Mouse (Mus musculus) G1E (cell line): ENCODE results near the gene Isyna1. TPM values are rescaled to one million over a fixed set of nuclear protein-coding genes. Genes with fewer than 3 reads are reported as not detected.
A peak's percentile ranks its signal among the peaks of the same experiment; 100 is the strongest.

Experiments
- ATAC-seq: 2 replicates; pipeline ENCODE4 v1.8.0; 2016; ENCODE audit warnings: mild to moderate bottlenecking; ENCODE audit not compliant: insufficient number of reproducible peaks, poor library complexity, low FRiP score, severe bottlenecking; ENCODE audit errors: extremely low read depth
- DNase-seq: peaks from one replicate; pipeline ENCODE4 v3.0.0; 2012; ENCODE audit warnings: low spot score
- H3K27me3 ChIP-seq: 2 replicates; pipeline ENCODE4 v1.6.1; 2012; ENCODE audit warnings: mild to moderate bottlenecking, low read length, inconsistent platforms; ENCODE audit not compliant: insufficient read depth
- H3K36me3 ChIP-seq: replicated peaks from 2 replicates; pipeline ENCODE3; 2012; ENCODE audit warnings: mild to moderate bottlenecking, inconsistent platforms
- H3K4me1 ChIP-seq: 2 replicates; pipeline ENCODE4 v1.6.1; 2012; ENCODE audit warnings: low read depth, low read length, inconsistent platforms, mixed read lengths; ENCODE audit not compliant: insufficient read depth
- H3K4me3 ChIP-seq: 2 replicates; pipeline ENCODE4 v1.5.1; 2012; ENCODE audit warnings: low read depth, mild to moderate bottlenecking, inconsistent platforms, low read length, moderate library complexity, mixed read lengths
- H3K9me3 ChIP-seq: replicated peaks from 2 replicates; pipeline ENCODE4 v1.6.1; 2012; ENCODE audit warnings: inconsistent platforms
- CTCF ChIP-seq: IDR thresholded peaks from 2 replicates; pipeline ENCODE4 v1.5.1; 2012; ENCODE audit warnings: low read depth, low read length, inconsistent platforms, mixed read lengths
- GATA1 ChIP-seq: IDR thresholded peaks from 2 replicates; pipeline ENCODE4 v1.6.1; 2012; ENCODE audit warnings: borderline replicate concordance, low read length, inconsistent platforms, mixed read lengths
- GATA2 ChIP-seq: IDR thresholded peaks from 2 replicates; pipeline ENCODE4 v1.6.1; 2012; ENCODE audit warnings: low read depth, low read length, inconsistent platforms, borderline replicate concordance
- POLR2AphosphoS5 ChIP-seq: IDR thresholded peaks from 2 replicates; pipeline ENCODE4 v1.6.1; 2012; ENCODE audit warnings: low read depth, low read length, inconsistent platforms; ENCODE audit not compliant: insufficient replicate concordance
- TAL1 ChIP-seq: conservative IDR thresholded peaks from 2 replicates; pipeline ENCODE4 v1.6.1; 2012; ENCODE audit warnings: low read depth, low read length, inconsistent platforms, mixed read lengths
- polyA plus RNA-seq: library from polyadenylated mRNA; stranded (reverse); fragments of >175 nt; gene quantifications from 2 replicates; pipeline ENCODE4 v1.2.3, GENCODE M21; 2012
- total RNA-seq, 2 experiments: library from RNA; stranded (forward) in 1 of 2; stranded (reverse) in 1 of 2; fragments of 200-1000 nt in 1 of 2; fragments of >200 nt in 1 of 2; fragmentation: Nextera tagmentation in 1 of 2; gene quantifications; 2 replicates each; pipeline ENCODE4 v1.2.3; 2014 to 2017

The Isyna1 gene
- total and polyA plus RNA-seq, 3 experiments = 22.9 to 141 (median 35.8) TPM

GRCm38 (mm10) chr8:70615894-70616293, 21.7 kb downstream of the Isyna1 start, which contains the start of gene Lrrc25:
Gene Lrrc25 (plus strand): TSS chr8:70616155.
- Histone ChIP-seq H3K27me3 (no peaks in the 10 kb centered on the region), H3K9me3 (no peaks in the 10 kb centered on the region), H3K4me1 (peaks cover 73% of the 10 kb centered on the region), H3K36me3 (no peaks in the 10 kb centered on the region), H3K4me3 (peak within 1 kb of the TSS; percentile 35; the same call in 1 of the 2 replicates)
- TF ChIP-seq GATA2 = no peak
- TF ChIP-seq POLR2AphosphoS5 = no peak
- TF ChIP-seq TAL1 = no peak
- DNase-seq (no peak), ATAC-seq (no peak)

GRCm38 (mm10) chr8:70616645-70617044, 22.5 kb downstream of the Isyna1 start:
- no peak for ATAC-seq
- TF ChIP-seq CTCF (no peak), GATA2 (no peak), GATA1 (no peak), TAL1 (no peak), POLR2AphosphoS5 (no peak)
- Histone ChIP-seq H3K4me3 (peak overlapping the region; percentile 35; the same call in 1 of the 2 replicates), H3K36me3 (no peaks in the 10 kb centered on the region), H3K9me3 (no peaks in the 10 kb centered on the region), H3K4me1 (peaks cover 72% of the 10 kb centered on the region), H3K27me3 (no peaks in the 10 kb centered on the region)
- no peak for DNase-seq

GRCm38 (mm10) chr8:70617985-70618384, 23.8 kb downstream of the Isyna1 start:
- Histone ChIP-seq H3K36me3 (no peaks in the 10 kb centered on the region), H3K27me3 (no peaks in the 10 kb centered on the region), H3K9me3 (no peaks in the 10 kb centered on the region), H3K4me3 (peak overlapping the region; percentile 64; the same call in 1 of the 2 replicates), H3K4me1 (peaks cover 78% of the 10 kb centered on the region)
- TF ChIP-seq GATA1 (no peak), GATA2 (no peak), POLR2AphosphoS5 (no peak), TAL1 (peak; percentile 11; the same call in 1 of the 2 replicates)
- DNase-seq = no peak
- ATAC-seq = 0 out of 2 replicates have a peak, but pooled peaks have one; percentile 2

- DNase-seq = peak; percentile 78
- Histone ChIP-seq H3K4me3 (peak overlapping the region; percentile 59; the same call in 1 of the 2 replicates), H3K4me1 (peaks cover 72% of the 10 kb centered on the region), H3K9me3 (no peaks in the 10 kb centered on the region), H3K27me3 (no peaks in the 10 kb centered on the region), H3K36me3 (no peaks in the 10 kb centered on the region)
- ATAC-seq = peak; percentile 92
- TF ChIP-seq GATA2 = no peak
- TF ChIP-seq POLR2AphosphoS5 = no peak
- no peak for TF ChIP-seq CTCF
- no peak for TF ChIP-seq GATA1
- TF ChIP-seq TAL1 = no peak
Observed at GRCm38 (mm10) chr8:70618888-70619334, 24.7 kb downstream of the Isyna1 start.

- H3K4me3 ChIP-seq = no peak overlapping the region
- ATAC-seq (peak; percentile 6; the same call in 1 of the 2 replicates), DNase-seq (no peak)
- no peak for TF ChIP-seq CTCF
- peak; percentile 75 for TF ChIP-seq TAL1
- no peak for TF ChIP-seq GATA1
- TF ChIP-seq GATA2 = no peak
- no peak for TF ChIP-seq POLR2AphosphoS5
- peaks cover 53% of the 10 kb centered on the region for H3K4me1 ChIP-seq
- peaks cover 5% of the 10 kb centered on the region; the same call in 1 of the 2 replicates for H3K9me3 ChIP-seq
- H3K36me3 ChIP-seq = no peaks in the 10 kb centered on the region
- no peaks in the 10 kb centered on the region for H3K27me3 ChIP-seq
Observed at GRCm38 (mm10) chr8:70622220-70622619, 28.0 kb downstream of the Isyna1 start.

GRCm38 (mm10) chr8:70625104-70625503, 30.9 kb downstream of the Isyna1 start:
- ATAC-seq (no peak), DNase-seq (no peak)
- peaks cover 44% of the 10 kb centered on the region for H3K4me1 ChIP-seq

GRCm38 (mm10) chr8:70627041-70627440, 32.9 kb downstream of the Isyna1 start:
- H3K36me3 ChIP-seq = no peaks in the 10 kb centered on the region
- ATAC-seq = no peak
- H3K4me3 ChIP-seq = no peak overlapping the region
- peaks cover 44% of the 10 kb centered on the region for H3K4me1 ChIP-seq
- peaks cover 12% of the 10 kb centered on the region for H3K9me3 ChIP-seq
- TF ChIP-seq GATA2 = no peak
- no peak for TF ChIP-seq TAL1
- TF ChIP-seq GATA1 = no peak
- TF ChIP-seq CTCF = no peak
- no peak for TF ChIP-seq POLR2AphosphoS5
- no peak for DNase-seq
- H3K27me3 ChIP-seq = no peaks in the 10 kb centered on the region

More at GRCm38 (mm10) chr8:70625104-70625503, 30.9 kb downstream of the Isyna1 start:
- Histone ChIP-seq H3K9me3 (peaks cover 5% of the 10 kb centered on the region; the same call in 1 of the 2 replicates), H3K4me3 (no peak overlapping the region), H3K36me3 (no peaks in the 10 kb centered on the region), H3K27me3 (no peaks in the 10 kb centered on the region)
- TF ChIP-seq TAL1 = no peak
- no peak for TF ChIP-seq CTCF
- TF ChIP-seq GATA1 = no peak
- no peak for TF ChIP-seq POLR2AphosphoS5
- no peak for TF ChIP-seq GATA2
